Mouse (Mus musculus): ENCODE measurements around the gene Gm38119. TPM values are rescaled to one million over a fixed set of nuclear protein-coding genes. Genes with fewer than 3 reads are reported as not detected.
"Not testable (repeated sequence)": the region's sequence is repeated elsewhere in the genome, so short reads cannot be mapped to it uniquely, and the experiment has no call there.

Gm38119 gene
- not detected for total RNA-seq (2021)

GRCm38 (mm10) chr3:92738996-92739395, at the start of gene Gm38119:
Gene Gm38119 (minus strand): TSS chr3:92739096.
- DNase-seq = no peak

GRCm38 (mm10) chr3:92778799-92779198, 39.9 kb upstream of the Gm38119 start, which contains the start of gene Lce1i:
Gene Lce1i (minus strand): TSS chr3:92778899.
- no peak for DNase-seq

GRCm38 (mm10) chr3:92771573-92771972, 32.7 kb upstream of the Gm38119 start:
- DNase-seq = no peak

GRCm38 (mm10) chr3:92764965-92765364, 26.1 kb upstream of the Gm38119 start, which contains the start of gene Lce1h:
Gene Lce1h (minus strand): TSS chr3:92765065.
- DNase-seq = no peak

GRCm38 (mm10) chr3:92753197-92753596, 14.3 kb upstream of the Gm38119 start:
- DNase-seq = no peak

GRCm38 (mm10) chr3:92752238-92752637, 13.3 kb upstream of the Gm38119 start, which contains the start of gene Lce1g:
Gene Lce1g (minus strand): TSS chr3:92752338.
- no peak for DNase-seq

GRCm38 (mm10) chr3:92722631-92723030, 16.3 kb downstream of the Gm38119 start:
- no peak for DNase-seq

- DNase-seq = no peak
Measured at GRCm38 (mm10) chr3:92720250-92720649, 18.6 kb downstream of the Gm38119 start, which contains the start of gene Lce1f. Gene Lce1f (minus strand): TSS chr3:92720350.

GRCm38 (mm10) chr3:92715122-92715521, 23.8 kb downstream of the Gm38119 start:
- no peak for DNase-seq

GRCm38 (mm10) chr3:92708974-92709373, 29.9 kb downstream of the Gm38119 start, which contains the start of gene Lce1e:
Gene Lce1e (minus strand): TSS chr3:92709074.
- no peak for DNase-seq

- DNase-seq = no peak
Measured at GRCm38 (mm10) chr3:92694613-92695012, 44.3 kb downstream of the Gm38119 start.

GRCm38 (mm10) chr3:92691688-92692087, 47.2 kb downstream of the Gm38119 start:
- DNase-seq = no peak

- DNase-seq = not testable (repeated sequence)
Measured at GRCm38 (mm10) chr3:92689154-92689553, 49.7 kb downstream of the Gm38119 start.

Other genes starting within 250 kb of the Gm38119 start
- gene Sprr4, start 238.6 kb downstream of the Gm38119 start, total RNA-seq (2021) = not detected
- gene 2310046K23Rik, start 204.6 kb downstream of the Gm38119 start, total RNA-seq (2021) = not detected
- gene Ivl, start 165.4 kb downstream of the Gm38119 start, total RNA-seq (2021) = not detected
- not detected for gene Smcp, start 150.1 kb downstream of the Gm38119 start, total RNA-seq (2021)
- gene 2210017I01Rik, start 131.6 kb downstream of the Gm38119 start, total RNA-seq (2021) = not detected
- gene Lce6a, start 117.4 kb downstream of the Gm38119 start, total RNA-seq (2021) = not detected
- not detected for gene Lce1a1, start 90.8 kb downstream of the Gm38119 start, total RNA-seq (2021)
- not detected for gene Lce1b, start 82.2 kb downstream of the Gm38119 start, total RNA-seq (2021)
- not detected for gene Lce1a2, start 68.8 kb downstream of the Gm38119 start, total RNA-seq (2021)
- gene Lce1c, start 59.8 kb downstream of the Gm38119 start, total RNA-seq (2021) = not detected
- not detected for gene Lce1d, start 51.9 kb downstream of the Gm38119 start, total RNA-seq (2021)
- not detected for gene Lce1e, start 30.0 kb downstream of the Gm38119 start, total RNA-seq (2021)
- gene Lce1f, start 18.7 kb downstream of the Gm38119 start, total RNA-seq (2021) = not detected
- gene Lce1g, start 13.2 kb upstream of the Gm38119 start, total RNA-seq (2021) = not detected
- not detected for gene Lce1h, start 26.0 kb upstream of the Gm38119 start, total RNA-seq (2021)
- gene Lce1i, start 39.8 kb upstream of the Gm38119 start, total RNA-seq (2021) = not detected
- gene Lce1j, start 51.4 kb upstream of the Gm38119 start, total RNA-seq (2021) = not detected
- gene Lce1k, start 68.8 kb upstream of the Gm38119 start, total RNA-seq (2021) = not detected
- gene Kprp, start 88.2 kb upstream of the Gm38119 start, total RNA-seq (2021) = not detected
- gene Lce1l, start 112.2 kb upstream of the Gm38119 start, total RNA-seq (2021) = not detected
- not detected for gene 2310050C09Rik, start 131.1 kb upstream of the Gm38119 start, total RNA-seq (2021)
- gene Lce3a, start 187.1 kb upstream of the Gm38119 start, total RNA-seq (2021) = not detected
- not detected for gene Lce3b, start 193.9 kb upstream of the Gm38119 start, total RNA-seq (2021)
- gene Lce3c, start 205.4 kb upstream of the Gm38119 start, total RNA-seq (2021) = not detected
- not detected for gene Lce3d, start 218.3 kb upstream of the Gm38119 start, total RNA-seq (2021)
- not detected for gene Lce3e, start 228.0 kb upstream of the Gm38119 start, total RNA-seq (2021)